17 mouse cellular contexts compared by ENCODE assay signal in genomic region chr4:59224889-59225288, GRCm38 (mm10). TPM values are rescaled to one million over a fixed set of nuclear protein-coding genes. Genes with fewer than 3 reads are reported as not detected.
DNase-seq lines count a peak whose midpoint lies in the region; TF ChIP-seq lines count a peak whose summit lies in the region.
"Had no signal": no experiment of that assay in that cellular context is flagged by ENCODE, and none has a peak within 500 bp of the region (broad histone marks: within the 10 kb centered on the region; RNA-seq: fewer than 3 reads in every experiment).

No protein-coding gene starts in this region.

- TF ChIP-seq CTCF in thymus, adult 2 months (IDR thresholded peaks at IDR 0.05; ENCODE audit: borderline replicate concordance, control insufficient read depth, extremely low read depth, insufficient read depth, low read length, poor library complexity) = no peak

- no peak overlapping the region for H3K4me3 ChIP-seq in thymus, adult 2 months (ENCODE audit: control insufficient read depth, insufficient read depth, low read length)
- H3K4me3 ChIP-seq: embryonic facial prominence, embryonic 15.5 days; midbrain, embryonic 12.5 days; neural tube, embryonic 13.5 days had no signal

- no peaks in the 10 kb centered on the region for H3K27me3 ChIP-seq in thymus, adult 2 months (ENCODE audit: control insufficient read depth, insufficient read depth, low read length)
- H3K27me3 ChIP-seq in splenic B cell, adult 2 months (ENCODE audit: control insufficient read depth, insufficient read depth, low read length, poor library complexity, severe bottlenecking) = no peaks in the 10 kb centered on the region; the same call in 1 of the 2 replicates
- H3K27me3 ChIP-seq: embryonic facial prominence, embryonic 15.5 days; midbrain, embryonic 12.5 days; neural tube, embryonic 13.5 days; Patski had no signal

- H3K4me1 ChIP-seq in thymus, adult 2 months (replicated peaks; ENCODE audit: control insufficient read depth, insufficient read depth, low read length) = 0 out of 2 replicates have a peak, but pooled peaks cover 3% of the 10 kb centered on the region
- H3K4me1 ChIP-seq: embryonic facial prominence, embryonic 15.5 days; midbrain, embryonic 12.5 days; neural tube, embryonic 13.5 days had no signal

- H3K36me3 ChIP-seq in thymus, adult 2 months (ENCODE audit: control insufficient read depth, insufficient read depth, low read length) = peaks cover 18% of the 10 kb centered on the region
- 0 out of 2 replicates have a peak, but pooled peaks cover 6% of the 10 kb centered on the region for H3K36me3 ChIP-seq in splenic B cell, adult 2 months (ENCODE audit: control insufficient read depth, insufficient read depth, low read length, poor library complexity, severe bottlenecking)

- no peak for TF ChIP-seq POLR2A in thymus, adult 2 months (IDR thresholded peaks at IDR 0.05; ENCODE audit: control insufficient read depth, extremely low read depth, insufficient read depth, low read length, poor library complexity)

- peak overlapping the region; percentile 11; the same call in 1 of the 2 replicates for H3K27ac ChIP-seq in thymus, adult 2 months (ENCODE audit: control insufficient read depth, insufficient read depth, low read length)
- H3K27ac ChIP-seq: embryonic facial prominence, embryonic 15.5 days; midbrain, embryonic 12.5 days; neural tube, embryonic 13.5 days had no signal

- peak; percentile 34 for DNase-seq in gastrocnemius, adult 18-20 months (ENCODE audit: low spot score)
- no peak for DNase-seq in gastrocnemius, postnatal 10 days
- no peak for DNase-seq in thymus, adult 2 months
- no peak for DNase-seq in thymus, postnatal 0 days (ENCODE audit: low spot score)
- peak; percentile 52 to 57 for DNase-seq in heart, adult 9 months (ENCODE audit: low spot score in 2 of 2)
- DNase-seq in splenic B cell, adult 2 months (ENCODE audit: low read depth, low spot score) = peak; percentile 59
- DNase-seq in natural killer cell, adult 2 months (ENCODE audit: low spot score in 2 of 2) = no peak
- no peak for DNase-seq in cerebellum, adult 8-10 months
- DNase-seq: adrenal gland, adult 2 months; kidney, adult 11 months; kidney, postnatal 36 days; retina, postnatal 1 day; thymus, postnatal 14 days had no signal

- 79% methylated on average over 4 of the region's 4 CpGs for WGBS in thymus, adult 2 months

RNA-seq across cellular contexts. Expression of gene Ugcg, which starts 35.8 kb away (rescaled TPM):
- 1 to 10 TPM; 5.5 to 6.2 TPM for total RNA-seq in gastrocnemius, adult 18-20 months (2021)
- 10 to 100 TPM; 14.2 to 19.7 TPM for total RNA-seq in gastrocnemius, postnatal 10 days (2021)
- 47.0 and 84.3 TPM in 2 replicates for polyA plus RNA-seq in thymus, adult 2 months (2012; rRNA removed)
- polyA plus RNA-seq in thymus, postnatal 0 days (2015; fragmentation: Nextera tagmentation; extraction: Ambion mirVana) = 21.8 and 29.2 TPM in 2 replicates

Comparison
In these comparisons a context has a peak if more than half of its experiments do, and no peak if none do; other contexts are left out.
1. DNase-seq: peak in gastrocnemius, adult 18-20 months (single experiment), heart, adult 9 months (2 of 2) and splenic B cell, adult 2 months (single experiment); none in gastrocnemius, postnatal 10 days (single experiment), thymus, adult 2 months (single experiment), thymus, postnatal 0 days (single experiment), natural killer cell, adult 2 months (0 of 2) and cerebellum, adult 8-10 months (single experiment).